ENCODE assay signal across 17 mouse cellular contexts in genomic region chr9:121056036-121056435, GRCm38 (mm10).
"Had no signal": no experiment of that assay in that cellular context is flagged by ENCODE, and none has a peak within 500 bp of the region (broad histone marks: within the 10 kb centered on the region; RNA-seq: fewer than 3 reads in every experiment).

No protein-coding gene starts in this region.

- H3K27ac ChIP-seq: lung, embryonic 15.5 days; macrophage; midbrain, embryonic 13.5 days; midbrain, embryonic 15.5 days; neural tube, embryonic 12.5 days; stomach, embryonic 15.5 days; stomach, postnatal 0 days had no signal

- H3K4me2 ChIP-seq: lung, embryonic 15.5 days; midbrain, embryonic 11.5 days; midbrain, embryonic 13.5 days; midbrain, embryonic 15.5 days; neural tube, embryonic 12.5 days; stomach, embryonic 15.5 days had no signal

- H3K4me3 ChIP-seq: lung, embryonic 15.5 days; megakaryocyte, embryonic 14.5 days; midbrain, embryonic 13.5 days; midbrain, embryonic 15.5 days; neural tube, embryonic 12.5 days; stomach, embryonic 15.5 days had no signal

- H3K27me3 ChIP-seq: lung, embryonic 15.5 days; midbrain, embryonic 13.5 days; midbrain, embryonic 15.5 days; neural tube, embryonic 12.5 days; stomach, embryonic 15.5 days had no signal

- H3K9me3 ChIP-seq: lung, embryonic 15.5 days; midbrain, embryonic 15.5 days; neural tube, embryonic 12.5 days; stomach, embryonic 15.5 days had no signal

- H3K4me1 ChIP-seq: lung, embryonic 15.5 days; megakaryocyte, embryonic 14.5 days; stomach, embryonic 15.5 days had no signal

- ATAC-seq: lung, postnatal 0 days; midbrain, embryonic 13.5 days; midbrain, embryonic 15.5 days had no signal

- H3K9ac ChIP-seq: lung, embryonic 15.5 days; midbrain, embryonic 13.5 days; midbrain, embryonic 15.5 days; neural tube, embryonic 12.5 days; stomach, embryonic 15.5 days had no signal

- DNase-seq: lung, adult 2 months; lung, postnatal 14 days; lung, postnatal 36 days; right cerebral cortex, postnatal 14 days; thymus, adult 2 months; thymus, postnatal 25 days; thymus, postnatal 4 days had no signal

- H3K36me3 ChIP-seq: lung, embryonic 15.5 days; midbrain, embryonic 13.5 days; midbrain, embryonic 15.5 days; neural tube, embryonic 12.5 days; stomach, embryonic 15.5 days had no signal
